Mouse (Mus musculus) neutrophil, adult 5-6 weeks (primary cell): ENCODE results near the gene Fign. TPM values are rescaled to one million over a fixed set of nuclear protein-coding genes. Genes with fewer than 3 reads are reported as not detected.

Experiments
- ATAC-seq: fragments of 151-379, 151-347 bp; 2 replicates; pipeline ENCODE4 v1.8.0; 2017; ENCODE audit warnings: mild to moderate bottlenecking, moderate TSS enrichment; ENCODE audit not compliant: insufficient number of reproducible peaks, poor library complexity, low FRiP score, severe bottlenecking; ENCODE audit errors: extremely low read depth
- total RNA-seq: library from RNA; stranded (forward); fragments of 200-1000 nt; gene quantifications from 2 replicates; pipeline ENCODE4 v1.2.3, GENCODE M21; 2017

Fign gene
- under 0.01 TPM in 1 of 2 replicates, not detected in the other for total RNA-seq

DNA sequence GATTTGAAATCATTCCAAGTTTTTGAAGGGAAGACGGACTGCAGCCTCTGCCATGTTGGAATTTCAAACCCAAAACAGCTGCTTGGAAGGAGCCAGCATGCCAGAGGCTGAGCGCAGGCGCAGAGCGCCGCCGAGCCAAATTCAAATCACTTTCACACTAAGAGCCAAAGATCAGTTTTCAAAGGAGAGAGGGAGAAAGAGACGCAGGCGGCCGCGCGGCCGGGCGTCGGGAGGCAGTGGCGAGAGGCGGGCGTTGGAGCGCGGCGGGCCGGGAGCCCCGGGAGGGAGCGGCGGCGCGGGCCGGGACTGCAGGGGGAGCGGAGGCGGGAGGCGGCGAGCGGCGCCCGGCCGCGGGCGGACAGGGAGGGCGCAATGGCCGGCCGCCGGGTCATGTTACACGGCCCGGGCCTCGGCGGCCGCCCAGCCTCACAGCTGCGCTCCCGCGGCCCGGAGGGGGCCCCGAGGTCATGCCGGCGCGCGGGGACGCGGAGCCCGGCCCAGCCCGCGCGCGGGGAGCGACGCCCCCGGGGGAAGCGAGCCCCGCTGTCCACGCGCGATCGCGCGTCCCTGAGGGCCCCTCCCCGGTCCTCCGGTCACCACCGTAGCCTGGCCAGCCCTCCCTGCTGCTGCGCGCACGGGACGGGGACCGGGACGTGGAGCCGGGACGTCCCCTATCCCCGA is at the start of gene Fign:
TSS of gene Fign (minus strand) at position 102 of the 681 bp plus-strand sequence.
- ATAC-seq: no peak

DNA sequence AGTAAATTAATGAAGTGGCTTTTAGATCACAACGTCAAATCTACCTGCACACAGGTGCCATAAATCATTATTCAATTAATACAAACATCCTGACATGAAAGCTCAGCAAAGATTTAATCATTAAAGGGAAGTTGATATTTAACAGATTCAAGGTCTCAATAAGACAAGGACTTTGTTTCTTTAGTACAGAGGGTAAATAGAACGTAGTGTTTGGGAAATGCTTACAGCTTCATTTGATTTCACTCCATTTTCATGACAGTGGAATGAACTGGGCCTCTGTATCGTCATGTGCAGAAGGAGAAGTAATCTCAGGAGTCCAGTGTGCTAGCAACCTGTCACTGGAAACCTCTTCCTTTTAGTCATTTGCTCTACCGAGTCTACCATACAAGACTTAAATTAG is 35.8 kb upstream of the Fign start:
- no peak for ATAC-seq

DNA sequence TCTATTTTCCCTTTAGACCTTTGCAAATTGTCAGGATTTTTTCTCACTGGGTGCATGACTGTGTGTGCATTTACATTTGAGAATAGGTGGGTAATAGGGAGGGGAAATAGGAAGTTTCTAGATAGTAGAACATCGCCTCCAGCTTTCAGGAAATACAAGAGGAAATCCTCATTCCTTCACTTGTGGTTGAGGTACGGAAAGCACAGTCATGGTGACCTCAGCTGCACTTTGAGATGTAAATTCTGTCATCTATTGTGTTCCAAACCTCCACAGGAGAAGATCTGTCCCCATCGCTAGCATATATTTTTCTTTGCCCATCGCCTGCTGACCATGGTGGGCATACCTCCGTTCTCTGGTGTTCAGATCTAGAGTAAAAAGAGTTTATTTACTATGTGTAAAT is 22.7 kb upstream of the Fign start:
- ATAC-seq: no peak

DNA sequence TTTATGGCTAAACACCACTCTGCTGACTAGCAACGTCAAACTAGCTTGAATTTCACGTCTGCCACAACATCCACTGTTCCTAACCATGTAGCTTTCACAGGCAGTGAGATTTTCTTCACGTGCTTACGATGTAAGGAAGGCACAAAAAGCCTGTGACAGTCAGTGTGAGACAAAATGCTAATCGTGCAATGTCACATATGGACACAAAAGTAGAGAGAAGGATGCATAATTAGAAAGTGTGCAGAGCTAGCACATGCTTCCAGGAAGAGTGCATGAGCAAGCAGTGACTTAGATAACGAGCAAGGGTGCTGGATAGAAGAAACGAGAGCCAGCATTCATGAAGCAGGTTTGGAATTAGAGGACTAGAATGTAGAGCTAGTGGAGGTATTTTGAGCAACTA is 18.8 kb upstream of the Fign start:
- no peak for ATAC-seq

- ATAC-seq: no peak
Measured at GRCm38 (mm10) chr2:64111133-64111532, 13.3 kb upstream of the Fign start.

DNA sequence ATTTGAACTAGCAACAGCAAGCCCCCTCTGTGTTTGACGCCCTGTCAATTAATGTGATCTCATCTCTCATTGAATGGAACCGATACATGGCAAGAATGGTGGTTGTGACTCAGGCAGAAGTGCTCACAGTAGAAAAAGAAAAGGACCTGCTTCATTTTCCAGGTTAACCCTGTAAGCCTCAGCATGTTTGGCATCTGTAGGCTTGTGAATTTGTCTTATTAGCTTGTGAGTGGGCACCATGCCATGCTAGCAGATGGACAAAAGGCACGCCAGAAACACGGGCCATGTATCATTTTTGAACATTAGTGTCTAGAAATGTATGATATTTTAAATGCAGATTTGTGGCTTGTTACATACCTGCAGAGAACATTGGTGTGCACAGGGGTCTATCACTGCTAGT is 12.0 kb upstream of the Fign start:
- ATAC-seq: no peak

GRCm38 (mm10) chr2:64108040-64108439 is 10.2 kb upstream of the Fign start:
- ATAC-seq: no peak

DNA sequence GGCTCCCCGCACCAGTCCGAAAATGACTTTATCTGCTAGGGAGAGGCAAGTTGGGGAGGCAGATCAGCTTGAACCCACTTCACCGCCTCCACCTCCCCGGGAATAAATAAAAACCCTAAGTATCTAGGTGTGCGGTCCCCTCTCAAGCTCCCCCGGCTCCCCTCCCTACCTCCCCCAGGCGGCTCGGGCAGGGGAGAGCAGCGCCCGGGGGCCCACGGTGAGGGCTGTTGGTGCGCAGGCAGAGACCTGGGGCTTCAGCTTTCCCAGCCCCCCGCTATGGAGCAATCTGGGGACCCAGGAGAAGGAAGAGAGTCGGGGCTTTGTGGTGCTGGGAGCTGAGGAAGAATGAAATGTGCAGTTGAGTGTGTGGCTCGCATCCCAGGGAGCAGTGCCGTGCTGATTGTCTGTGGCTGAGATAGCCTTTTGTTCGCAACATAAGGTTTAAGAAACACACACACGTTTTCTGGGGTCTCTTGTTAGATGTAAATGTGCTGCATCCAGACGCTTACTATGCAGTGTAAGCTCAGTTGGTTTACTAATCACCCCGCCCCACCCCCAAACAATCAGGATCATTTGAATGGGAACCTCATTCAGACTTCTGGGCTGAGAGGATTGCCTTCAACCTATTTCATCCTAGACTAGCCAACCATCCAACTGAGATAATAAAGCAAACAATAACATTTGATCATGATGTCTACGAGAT is 931 bp upstream of the Fign start:
- no peak for ATAC-seq

DNA sequence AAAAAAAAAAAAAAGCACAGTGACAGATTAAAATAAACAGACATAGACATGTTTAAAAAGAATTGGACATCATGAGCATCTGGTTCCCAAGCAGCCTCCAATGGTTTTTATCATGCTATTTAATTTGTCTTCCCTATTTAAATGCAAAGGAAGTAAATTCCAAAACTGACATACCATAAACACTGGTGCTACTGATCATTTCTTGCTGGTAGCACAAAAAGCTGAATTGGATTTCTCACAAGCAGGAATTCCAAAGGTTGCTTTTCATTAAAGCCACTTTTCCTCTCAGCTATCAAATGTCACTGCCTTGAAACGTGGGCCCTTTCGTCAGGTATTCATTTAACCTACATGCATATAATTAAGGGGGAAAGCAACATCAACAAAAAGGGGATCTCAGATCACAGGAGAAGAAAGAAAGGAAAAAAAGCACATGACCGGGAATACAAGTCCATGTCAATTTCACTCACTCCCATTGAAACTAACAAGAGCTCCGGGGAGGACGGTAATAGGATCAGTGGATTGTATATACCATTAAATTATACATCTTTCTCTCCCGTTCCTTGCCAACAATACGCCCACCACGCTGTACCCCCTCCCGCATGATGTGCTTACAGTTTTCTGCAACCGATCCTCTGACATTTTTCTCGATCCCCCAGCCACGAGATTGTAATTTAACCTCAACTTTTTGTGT is 972 bp downstream of the Fign start:
- no peak for ATAC-seq

GRCm38 (mm10) chr2:64096176-64096575 is 1.7 kb downstream of the Fign start:
- ATAC-seq: no peak

- ATAC-seq: no peak
Measured at GRCm38 (mm10) chr2:64095561-64095960, 2.3 kb downstream of the Fign start.

DNA sequence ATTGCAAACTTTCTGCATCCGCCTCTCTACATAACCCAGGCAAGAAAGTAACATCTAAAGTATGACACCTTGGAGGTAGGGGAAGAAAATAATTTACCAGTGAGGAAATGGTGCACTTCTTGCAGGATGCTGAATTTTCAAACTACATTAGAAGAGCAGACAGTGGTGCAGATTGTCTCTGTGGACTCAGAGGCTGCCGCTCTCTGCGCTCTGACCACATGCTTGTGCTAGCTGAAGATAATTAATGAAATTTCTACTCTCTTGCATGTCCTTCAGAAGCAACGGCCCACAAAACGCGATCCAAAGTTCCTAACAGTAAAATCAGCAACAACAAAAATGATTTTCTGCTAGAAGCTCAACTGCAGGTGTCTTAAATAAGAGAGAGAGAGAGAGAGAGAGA is 4.8 kb downstream of the Fign start:
- no peak for ATAC-seq

DNA sequence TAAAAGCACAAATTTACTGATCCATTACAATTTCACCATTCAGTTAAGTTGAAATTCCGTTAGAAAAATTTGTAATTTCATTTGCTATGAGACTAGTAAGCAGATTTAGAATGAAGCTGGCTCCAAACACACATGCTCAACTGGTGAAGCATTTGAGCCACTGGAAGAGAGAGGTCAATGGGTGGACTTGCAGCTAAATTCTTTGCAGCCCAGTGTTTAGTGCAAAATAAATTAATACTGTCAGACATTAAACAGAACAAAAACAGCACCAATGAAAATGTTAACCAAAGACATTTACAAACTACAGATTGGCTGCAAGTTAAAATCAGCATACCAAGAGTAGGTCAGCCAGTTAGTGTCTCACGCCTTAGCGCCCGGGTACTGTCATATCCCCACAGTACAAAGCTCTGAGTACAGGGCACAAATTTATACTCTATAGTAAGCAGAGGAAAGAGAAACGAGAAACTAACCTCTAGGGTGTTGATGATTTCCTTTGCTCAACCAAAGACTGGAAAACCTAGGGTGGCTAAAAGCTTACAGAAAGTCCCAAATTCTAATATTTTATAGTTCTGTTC is 13.9 kb downstream of the Fign start:
- ATAC-seq: no peak

- ATAC-seq: no peak
Measured at GRCm38 (mm10) chr2:64079765-64080164, 18.1 kb downstream of the Fign start.

GRCm38 (mm10) chr2:64078551-64078950 is 19.3 kb downstream of the Fign start:
- ATAC-seq: no peak

- no peak for ATAC-seq
Measured at GRCm38 (mm10) chr2:64077846-64078245, 20.0 kb downstream of the Fign start.

DNA sequence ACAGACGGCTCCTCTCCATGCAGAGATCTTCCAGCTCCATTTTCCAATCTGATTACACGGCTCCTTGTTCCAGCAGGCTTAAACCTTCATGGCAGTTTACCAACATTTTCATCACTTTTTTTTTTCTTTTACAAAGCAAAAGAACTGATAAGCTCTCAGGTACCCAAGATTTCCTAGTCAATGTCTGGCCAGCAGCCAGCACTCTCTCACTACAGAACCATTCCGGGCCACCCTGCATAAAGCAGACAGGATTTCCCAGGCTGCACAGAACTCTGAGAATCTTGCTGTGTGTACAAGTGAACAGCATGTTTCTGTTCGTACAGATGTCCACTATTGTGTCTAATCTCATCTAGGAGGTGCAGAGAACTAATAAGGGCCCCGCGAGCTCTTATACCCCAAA is 22.0 kb downstream of the Fign start:
- ATAC-seq: no peak

- no peak for ATAC-seq
Measured at GRCm38 (mm10) chr2:64074602-64075389, 23.0 kb downstream of the Fign start.

- ATAC-seq: no peak
Measured at GRCm38 (mm10) chr2:64072158-64072557, 25.7 kb downstream of the Fign start.
